Mouse (Mus musculus) retina, adult 2 months (tissue): ENCODE measurements around the gene Aldh5a1.
"Not testable (repeated sequence)": the region's sequence is repeated elsewhere in the genome, so short reads cannot be mapped to it uniquely, and the experiment has no call there.

Source experiments
- DNase-seq: peaks from one replicate; pipeline ENCODE4 v3.0.0-alpha.2; 2012; ENCODE audit warnings: low read depth, low spot score

The Aldh5a1 gene

DNA sequence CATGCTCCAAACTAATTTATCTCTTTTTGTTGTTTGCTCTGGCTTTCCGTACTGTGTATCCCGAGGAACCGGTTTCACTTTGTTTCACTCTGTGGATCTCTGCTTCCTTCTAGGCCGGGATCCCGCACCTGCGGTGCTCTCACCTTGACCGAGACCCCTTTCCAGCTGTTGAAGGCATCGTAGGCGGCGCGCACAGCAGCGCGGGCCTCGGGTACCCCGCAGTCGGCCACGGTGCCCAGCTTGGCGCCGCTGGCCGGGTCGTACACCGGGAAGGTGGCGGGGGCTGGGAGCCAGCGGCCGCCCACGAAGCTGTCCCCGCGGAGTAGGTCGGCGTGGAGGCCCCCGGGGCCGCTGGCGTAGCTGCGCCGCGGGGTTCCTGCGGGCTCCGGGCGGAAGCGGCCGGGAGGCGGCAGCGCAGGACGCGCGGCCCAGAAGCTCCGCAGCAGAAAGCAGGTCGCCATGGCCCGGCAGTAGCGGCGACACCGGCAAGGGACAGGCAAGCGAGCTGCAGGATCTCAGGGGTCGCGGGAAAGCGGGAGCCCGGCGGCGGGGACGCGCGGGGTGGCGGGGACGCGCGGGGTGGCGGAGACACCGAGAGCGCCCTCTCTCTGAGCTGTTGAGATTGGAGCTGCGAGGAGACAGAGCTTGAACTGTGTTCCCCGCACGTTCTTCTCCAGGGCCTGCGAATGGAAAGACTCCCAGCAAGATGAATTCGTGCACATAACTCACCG, at the start of gene Aldh5a1:
Gene Aldh5a1 (minus strand): TSS at position 554 of the 731 bp plus-strand sequence.
- no peak for DNase-seq

DNA sequence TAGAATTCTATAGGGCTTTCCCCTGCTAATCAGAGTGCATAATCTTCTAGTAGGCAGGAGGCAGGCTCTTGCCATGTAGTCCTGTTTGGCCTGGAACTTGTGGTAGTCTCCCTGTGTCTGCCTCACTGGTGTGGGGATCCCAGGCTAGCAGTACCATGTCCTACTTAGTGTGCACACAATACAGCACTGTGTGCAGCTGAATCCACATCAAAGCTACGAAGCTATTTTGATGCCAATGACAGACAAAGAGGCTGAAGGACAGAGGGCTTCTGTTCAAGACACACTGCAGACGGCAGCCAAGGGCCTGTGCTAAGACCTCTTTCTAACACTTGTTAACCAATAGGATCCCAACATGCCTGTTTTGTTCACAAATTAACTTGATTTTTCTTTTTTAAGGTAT, 48.0 kb upstream of the Aldh5a1 start:
- no peak for DNase-seq

DNA sequence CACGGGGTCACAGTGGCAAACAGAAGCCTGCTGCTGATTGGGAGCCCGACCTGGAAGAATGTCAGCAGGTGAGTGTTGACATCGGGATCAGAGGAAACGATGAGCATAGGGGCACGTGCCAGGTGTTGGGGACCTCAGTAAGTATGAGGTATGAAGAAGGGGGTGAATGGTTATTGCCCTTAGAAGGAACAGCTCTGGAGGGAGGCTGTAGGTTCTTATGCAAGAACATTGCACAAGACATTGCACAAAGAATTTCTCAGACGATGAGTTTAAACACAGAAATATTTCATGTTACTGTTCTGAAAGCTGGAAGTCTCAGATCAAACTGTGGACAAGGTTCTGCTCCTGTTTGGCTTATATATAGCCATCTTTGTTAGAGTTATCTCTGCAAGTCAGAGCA, 43.6 kb upstream of the Aldh5a1 start:
- no peak for DNase-seq

DNA sequence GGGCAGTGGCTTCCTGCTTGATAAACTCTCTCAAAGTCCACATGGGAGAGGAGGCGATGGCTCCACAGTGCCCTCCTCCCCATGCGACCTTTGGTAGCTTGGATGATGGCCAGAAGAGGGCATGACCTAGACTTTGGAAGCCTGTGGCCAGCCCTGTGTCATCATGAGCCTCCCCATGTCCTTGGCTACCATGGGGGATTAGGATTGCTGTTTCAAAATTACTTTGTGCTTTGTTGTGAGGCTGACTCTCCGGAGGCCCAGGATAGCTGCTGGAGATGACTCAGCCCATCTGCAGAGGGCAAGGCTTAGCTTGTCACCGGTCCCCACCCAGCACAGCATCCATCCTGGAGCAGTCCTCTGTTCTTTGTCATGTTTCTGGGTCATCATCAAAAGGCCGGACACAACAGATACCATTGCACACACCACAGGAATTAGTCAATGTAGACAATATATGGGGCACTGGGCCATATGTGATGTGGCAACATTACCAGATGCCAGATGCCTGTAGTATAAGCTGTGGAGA, 40.4 kb upstream of the Aldh5a1 start:
- DNase-seq: no peak

DNA sequence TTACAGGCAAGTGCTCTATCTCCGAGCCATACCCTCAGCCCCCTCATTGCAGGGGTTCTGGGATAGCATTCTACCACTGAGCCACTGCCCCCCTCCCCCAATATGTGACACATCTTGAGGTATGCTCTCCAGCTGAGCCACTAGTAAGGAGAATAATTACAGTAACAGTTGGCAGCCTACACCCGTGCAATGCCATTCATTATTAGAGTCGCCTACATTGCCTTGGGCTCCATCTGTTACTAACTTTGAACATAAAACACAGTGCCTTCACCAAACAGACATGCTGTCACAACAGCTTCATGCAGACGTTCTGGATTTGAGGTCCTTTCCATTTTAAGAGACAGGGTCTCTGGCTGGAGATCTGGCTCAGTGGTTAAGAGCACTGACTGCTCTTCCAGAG, 38.9 kb upstream of the Aldh5a1 start:
- no peak for DNase-seq

DNA sequence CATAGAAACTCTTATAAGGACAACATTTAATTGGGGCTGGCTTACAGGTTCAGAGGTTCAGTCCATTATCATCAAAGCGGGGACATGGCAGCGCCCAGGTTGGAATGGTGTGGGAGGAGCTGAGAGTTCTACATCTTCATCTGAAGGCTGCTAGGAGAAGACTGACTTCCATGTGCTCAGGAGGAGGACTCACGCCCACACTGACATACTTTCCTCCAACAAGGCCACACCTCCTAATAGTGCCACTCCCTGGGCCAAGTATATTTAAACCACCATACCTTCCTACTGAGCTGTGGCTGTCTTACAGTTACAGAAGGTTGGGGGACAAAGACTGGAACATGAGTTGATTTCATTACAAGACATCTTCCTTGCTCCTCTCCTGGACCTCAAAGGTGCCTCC, 34.3 kb upstream of the Aldh5a1 start:
- not testable (repeated sequence) for DNase-seq

DNA sequence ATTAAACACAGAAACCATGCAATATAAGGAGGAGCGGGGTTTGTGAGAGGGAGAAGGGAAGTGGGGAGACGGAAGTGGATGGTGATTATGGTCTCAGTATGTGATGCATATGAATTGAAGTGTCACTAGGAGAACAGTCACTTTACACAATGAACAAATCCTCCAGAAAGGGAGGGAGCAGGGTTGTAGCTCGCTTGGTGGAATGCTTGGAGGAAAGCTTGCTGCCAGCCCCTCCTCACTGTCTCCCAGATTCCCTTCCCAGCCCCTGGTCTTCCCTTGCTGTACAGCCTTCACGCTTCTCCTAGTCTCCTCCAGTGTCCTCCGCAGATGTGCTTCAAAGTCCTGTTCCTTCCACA, 28.4 kb upstream of the Aldh5a1 start:
- DNase-seq: no peak

DNA sequence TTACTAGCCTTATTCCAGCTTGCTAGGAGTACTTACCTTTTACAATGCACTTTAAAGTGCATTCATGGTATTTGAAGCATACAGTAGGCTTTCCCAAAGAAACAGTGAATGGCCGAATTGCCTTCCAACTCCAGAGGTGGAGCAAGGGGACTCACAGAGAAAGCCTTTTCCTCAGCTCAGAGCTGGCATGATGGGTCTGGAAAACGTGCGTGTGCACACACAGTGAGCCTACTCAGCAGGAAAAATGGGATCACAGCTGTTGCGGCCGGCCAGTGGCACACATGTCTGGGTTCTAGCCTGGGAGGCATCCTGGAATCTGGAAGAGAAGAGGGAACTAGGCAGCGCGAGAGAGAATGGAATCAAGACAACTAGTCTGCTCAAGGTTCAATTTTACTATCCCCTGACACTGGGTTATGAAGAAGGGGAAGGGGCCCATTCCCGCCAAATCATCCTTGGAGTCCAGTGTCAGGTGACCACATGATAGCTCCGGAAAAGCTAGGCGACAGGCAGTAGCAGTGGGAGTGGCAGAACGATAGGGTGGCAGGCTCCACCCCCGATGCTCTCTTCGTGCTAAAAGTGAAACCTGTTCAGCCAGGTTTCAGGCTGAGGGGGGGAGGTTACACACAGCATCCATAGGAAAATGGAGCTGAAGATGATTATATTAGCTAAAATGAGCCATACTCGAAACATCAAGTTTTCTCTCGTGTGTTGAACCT, 27.8 kb upstream of the Aldh5a1 start:
- DNase-seq: no peak

DNA sequence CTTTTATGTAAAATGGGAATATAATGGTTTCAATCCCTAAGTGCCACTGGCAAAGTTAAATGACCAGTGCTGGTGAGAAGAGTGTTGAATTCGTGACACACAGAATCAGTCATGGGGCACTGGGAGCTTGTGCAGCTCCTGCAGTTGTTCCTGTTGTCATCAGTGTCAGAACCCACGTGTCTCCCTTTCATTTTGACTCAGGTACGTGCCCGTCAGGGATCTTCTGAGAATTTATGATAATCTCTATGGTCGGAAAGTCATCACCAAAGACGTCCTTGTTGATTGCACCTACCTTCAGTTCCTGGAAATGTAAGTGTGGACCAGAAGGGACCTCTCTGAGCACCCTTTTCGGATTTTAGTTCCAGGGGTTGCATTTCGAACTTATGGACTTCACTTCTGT, 24.7 kb upstream of the Aldh5a1 start:
- no peak for DNase-seq

DNA sequence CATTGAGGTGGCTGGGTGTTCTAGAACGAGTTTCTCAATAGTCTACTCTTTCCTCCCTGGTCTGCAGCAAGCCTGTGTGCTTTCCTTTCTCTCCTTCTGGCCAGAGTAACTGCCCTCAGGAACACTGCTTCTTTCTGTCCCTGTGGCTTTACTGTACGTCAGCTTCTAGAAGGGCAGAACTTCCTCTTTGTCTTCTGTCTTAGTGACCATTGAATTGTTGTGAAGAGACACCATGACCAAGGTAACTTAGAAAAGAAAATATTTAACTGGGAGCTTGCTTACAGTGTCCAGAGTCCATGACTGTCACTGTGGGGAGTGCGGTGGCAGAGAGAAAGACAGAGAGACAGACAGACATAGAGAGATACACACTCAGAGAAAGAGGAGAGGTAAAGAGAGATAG, 22.6 kb upstream of the Aldh5a1 start:
- no peak for DNase-seq

DNA sequence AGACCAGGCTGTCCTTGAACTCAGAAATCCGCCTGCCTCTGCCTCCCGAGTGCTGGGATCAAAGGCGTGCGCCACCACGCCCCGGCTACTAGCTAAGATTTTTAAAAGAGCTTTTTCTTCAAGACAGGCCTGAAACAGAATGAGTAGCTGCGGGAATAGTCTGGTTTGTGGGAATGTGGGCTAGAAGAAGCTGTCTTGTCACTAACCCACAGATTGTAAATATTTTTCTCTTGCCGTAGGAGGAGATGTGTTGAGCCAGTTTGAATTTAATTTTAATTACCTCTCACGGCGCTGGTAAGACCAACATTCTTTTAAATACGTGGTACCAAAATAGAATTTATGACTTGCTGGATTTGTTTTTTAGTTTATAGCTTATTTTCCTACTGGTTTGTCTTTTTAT, 21.2 kb upstream of the Aldh5a1 start:
- DNase-seq: no peak

DNA sequence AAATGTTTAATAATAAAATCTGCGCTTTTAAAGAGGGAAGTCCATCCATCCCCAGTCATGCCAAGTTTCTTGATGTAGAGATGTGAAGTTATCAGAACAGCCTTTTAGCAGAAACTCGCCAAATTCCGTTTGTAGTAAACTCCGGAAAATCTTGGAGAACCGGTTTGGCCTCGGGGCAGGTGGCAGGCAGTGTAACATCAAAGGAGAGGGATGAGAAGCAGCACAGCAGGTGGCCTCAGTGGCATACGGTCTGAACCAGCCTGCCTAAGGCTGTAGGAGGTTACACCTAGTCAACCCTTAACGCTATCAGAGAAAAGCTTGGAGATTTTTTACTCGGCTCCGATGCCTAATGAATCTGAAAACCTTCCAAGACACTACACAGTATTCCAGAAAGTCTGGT, 18.0 kb upstream of the Aldh5a1 start:
- no peak for DNase-seq

DNA sequence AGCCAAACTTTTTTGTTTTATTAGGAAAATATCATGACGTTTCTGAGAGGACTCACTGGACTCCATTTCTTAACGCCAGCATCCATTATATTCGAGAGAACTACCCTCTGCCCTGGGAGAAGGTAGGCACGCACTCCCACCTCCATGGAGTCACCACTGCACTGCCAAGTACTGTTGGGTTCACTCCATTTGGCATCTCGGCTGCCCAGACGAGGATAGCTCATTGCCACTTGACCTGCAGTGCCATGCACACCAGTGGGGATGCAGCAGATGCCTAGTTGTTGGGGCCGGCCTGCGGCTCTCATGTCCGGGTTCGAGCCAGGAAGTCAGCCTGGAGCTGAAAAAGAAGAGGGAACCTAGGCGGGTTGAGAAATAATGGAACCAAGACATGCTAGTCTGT, 17.6 kb upstream of the Aldh5a1 start:
- no peak for DNase-seq

DNA sequence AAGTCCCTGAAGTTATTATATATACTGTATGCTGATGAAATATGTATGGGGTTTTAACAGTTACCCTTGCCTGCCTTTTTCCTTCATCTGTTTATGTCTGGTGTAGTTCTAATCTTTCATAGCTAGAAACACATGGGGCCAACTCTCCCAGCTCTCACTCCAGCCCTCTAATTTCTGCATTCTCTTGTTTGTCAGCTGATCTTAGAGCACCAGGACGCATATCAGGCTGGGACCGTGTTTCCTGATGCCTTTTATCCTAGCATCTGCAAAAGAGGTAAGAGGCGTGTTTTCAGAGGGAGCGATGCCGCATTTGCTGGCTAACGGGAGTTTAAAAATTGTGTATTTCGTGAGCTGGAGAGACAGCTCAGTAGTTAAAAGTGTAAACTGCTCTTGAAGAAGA, 15.2 kb upstream of the Aldh5a1 start:
- DNase-seq: no peak

DNA sequence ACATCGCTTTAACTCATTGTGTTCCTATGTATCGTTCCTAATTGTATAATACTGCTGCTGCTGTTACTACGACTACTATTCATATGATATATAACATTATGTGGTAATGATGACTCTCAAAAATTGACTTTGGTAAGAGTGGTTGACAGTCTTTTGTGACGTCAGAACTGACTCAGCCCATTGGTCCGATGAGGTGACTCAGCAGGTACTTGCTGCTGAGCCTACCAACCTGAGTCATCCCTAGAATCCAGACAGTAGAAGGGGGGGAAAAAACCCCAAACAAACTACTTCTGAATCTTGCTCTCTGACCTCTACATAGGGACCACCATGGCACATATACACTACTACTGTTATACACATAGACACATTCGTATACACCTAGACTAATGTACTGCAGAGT, 11.4 kb upstream of the Aldh5a1 start:
- no peak for DNase-seq

DNA sequence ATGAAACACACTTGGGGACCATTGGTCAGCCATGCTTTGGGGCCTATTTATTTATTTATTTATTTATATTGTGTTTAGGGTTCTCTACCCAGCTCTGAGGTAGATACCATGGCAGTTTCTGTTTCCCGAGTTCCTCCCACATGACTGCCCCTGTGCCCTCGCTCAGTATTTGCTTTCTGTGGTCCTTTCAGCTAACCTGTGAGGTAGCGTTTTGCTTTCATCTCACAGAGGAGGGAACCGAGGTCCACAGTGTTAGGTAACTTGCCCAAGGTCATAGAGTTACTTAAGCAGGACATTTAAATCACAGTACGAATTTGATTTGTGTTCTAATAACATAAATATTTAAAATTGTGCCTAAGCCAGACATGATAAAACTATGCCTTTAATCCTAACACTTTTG, 9.7 kb upstream of the Aldh5a1 start:
- no peak for DNase-seq

DNA sequence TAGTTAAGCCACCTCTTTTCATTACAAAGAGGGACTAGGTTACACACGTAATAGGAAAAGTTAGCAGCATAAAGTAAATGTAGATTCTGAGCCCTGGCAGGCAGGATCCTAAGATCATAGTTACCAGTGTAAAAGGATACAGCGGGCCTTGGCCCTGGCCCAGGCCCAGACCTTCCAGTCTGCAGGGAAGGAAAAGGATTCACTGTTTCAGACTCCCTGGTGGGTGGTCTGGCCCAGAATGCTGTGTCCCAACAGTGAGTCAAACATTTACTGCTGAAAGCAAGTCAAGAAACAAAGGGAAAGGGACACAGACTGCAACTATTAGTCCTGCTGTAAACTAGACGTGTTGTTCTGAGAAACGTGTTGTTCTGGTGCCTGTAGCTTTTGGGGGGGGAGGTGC, 8.1 kb upstream of the Aldh5a1 start:
- no peak for DNase-seq

DNA sequence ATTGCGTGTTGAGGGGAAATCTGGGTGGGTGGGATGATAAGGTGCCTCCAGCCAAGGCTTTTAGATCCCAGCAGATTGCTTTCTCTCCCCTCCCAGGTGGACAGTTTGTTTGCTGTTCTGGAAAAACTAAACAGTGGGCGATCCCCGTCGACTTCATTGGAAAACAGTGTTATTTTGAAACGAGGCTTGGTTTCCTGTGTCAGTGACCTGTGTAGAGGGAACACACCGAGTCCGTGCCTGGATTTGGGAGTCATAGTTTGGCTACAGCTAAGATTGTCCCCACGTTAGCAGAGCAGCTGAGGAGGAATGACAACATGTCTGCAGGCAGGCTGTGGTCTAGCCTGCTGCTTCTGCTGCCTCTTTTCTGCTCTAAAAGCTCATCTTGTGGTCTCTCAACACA, 5.8 kb upstream of the Aldh5a1 start:
- no peak for DNase-seq

DNA sequence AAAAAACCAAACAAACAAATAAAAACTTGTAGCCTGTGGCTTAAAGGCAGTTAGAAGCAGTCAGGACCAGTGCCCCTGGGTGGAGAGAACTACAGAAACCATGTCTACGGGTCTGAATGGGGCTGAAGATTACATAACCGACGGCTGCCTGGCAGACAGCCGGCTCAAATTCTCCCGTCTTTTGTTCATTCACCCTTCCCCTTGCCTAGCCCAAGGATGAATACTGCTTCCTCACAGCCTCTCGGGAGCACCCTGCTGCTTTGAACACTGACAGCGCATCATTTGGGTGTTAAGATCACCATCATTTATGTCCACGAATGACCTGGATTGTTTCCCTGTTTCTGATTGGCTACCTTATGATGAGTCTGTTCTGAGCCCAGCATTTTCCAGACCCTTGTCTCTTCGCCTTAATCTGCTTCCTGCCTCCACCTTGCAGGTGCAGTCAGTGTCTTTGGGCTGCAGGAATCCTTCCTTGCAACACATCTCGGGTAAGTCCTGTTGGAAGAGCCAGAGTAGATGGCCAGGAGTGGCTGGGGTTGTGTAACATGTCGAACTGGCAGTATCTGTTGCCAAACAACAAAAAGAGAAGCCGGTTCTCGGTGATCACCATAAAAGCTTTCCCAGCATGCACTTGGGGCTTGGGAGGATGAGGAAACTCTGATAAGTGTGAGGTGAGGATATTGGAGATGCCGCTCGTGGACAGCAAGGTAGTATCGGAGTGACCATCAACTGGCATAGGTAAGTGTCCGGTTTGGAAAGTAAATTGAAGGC, 5.2 kb upstream of the Aldh5a1 start, which contains the start of gene Gpld1:
Gene Gpld1 (plus strand): TSS at position 641 of the 771 bp plus-strand sequence.
- no peak for DNase-seq

DNA sequence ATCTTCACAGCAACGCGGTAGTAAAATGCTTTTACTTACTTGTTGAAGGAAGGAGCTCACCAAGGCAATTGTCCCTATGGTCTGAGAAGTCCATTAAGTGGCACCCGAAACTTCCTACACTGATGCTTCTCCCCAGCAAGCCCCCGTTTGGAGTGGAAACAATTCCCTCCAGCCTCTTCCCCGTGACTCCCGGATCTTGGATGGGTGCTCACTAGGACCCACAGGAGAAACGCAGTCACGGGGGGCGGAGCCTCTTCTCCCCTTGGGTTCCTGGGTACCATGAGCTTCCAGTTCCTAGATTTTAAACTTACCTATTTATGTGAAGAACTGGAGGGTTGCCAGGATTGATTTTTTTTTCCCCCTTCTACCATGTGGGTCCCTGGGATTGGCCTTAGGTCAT, 2.0 kb upstream of the Aldh5a1 start:
- no peak for DNase-seq

DNA sequence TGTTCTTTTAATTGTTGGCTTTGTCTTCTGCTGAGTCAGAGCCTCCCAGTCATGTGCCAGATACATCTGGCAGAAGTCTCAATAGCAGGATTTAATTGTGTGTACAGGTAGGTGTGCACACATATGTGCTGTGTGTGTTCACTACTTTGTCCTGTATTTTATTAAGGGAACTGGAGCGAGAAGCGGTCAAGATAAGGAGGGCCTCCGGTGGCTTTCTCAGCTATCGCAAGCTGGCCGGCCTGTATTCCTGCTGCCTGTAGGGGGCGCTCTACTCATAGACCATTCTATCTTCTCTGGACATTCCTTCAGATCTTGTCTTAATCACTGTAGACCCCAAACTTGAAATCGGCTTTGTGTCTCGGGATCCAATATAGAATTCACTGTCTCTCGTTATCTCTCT, 1.2 kb upstream of the Aldh5a1 start:
- no peak for DNase-seq

DNA sequence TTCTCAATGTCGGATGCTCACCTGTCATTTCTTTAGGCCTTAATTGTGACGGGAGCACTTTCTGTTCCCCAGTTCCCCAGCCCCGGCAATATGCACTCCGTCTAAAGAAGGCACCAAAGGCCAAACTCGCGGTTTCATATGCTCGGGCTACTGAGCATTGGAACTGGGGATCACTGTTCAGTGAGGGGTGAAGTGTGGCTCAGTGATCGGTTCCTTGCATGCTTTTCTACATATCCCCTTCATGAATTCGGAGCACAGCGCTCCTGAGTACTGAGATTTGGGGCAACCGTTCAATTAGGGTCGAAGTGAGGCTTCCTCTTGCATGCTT, 342 bp upstream of the Aldh5a1 start:
- DNase-seq: no peak

DNA sequence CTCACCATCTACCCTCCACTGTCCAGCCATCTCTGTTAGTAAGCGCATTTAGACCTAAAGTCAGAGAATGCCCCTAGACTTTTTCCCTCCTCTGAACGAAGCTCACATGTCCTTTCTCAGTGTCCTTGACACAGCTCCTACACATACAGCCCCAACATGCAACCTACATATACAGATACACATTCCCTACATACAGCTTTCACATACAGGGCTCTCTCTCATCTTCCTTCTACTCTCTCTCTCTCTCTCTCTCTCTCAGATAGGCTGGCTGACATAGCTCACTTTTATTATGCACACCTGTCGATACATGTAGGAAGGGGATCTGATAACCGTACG, 721 bp downstream of the Aldh5a1 start:
- no peak for DNase-seq
